In genomic region chr8:124294900-124295299, GRCm38 (mm10) we compare ENCODE assay signal across 12 mouse cellular contexts.
DNase-seq lines count a peak whose midpoint lies in the region; ATAC-seq and TF ChIP-seq lines count a peak whose summit lies in the region.
"Had no signal": no experiment of that assay in that cellular context is flagged by ENCODE, and none has a peak within 500 bp of the region (broad histone marks: within the 10 kb centered on the region; RNA-seq: fewer than 3 reads in every experiment).

No protein-coding gene starts in this region.

- peaks cover 10% of the 10 kb centered on the region for H3K4me1 ChIP-seq in liver, adult 2 months (ENCODE audit: control insufficient read depth, insufficient read depth, low read length)
- H3K4me1 ChIP-seq in hindbrain, embryonic 11.5 days (replicated peaks; ENCODE audit: control insufficient read depth, insufficient read depth, low read length), result no peaks in the 10 kb centered on the region; the same call in 1 of the 2 replicates

- H3K79me2 ChIP-seq in liver, adult 2 months (ENCODE audit: control insufficient read depth, insufficient read depth, low read length), result peaks cover 15% of the 10 kb centered on the region; the same call in 1 of the 2 replicates

- DNase-seq in gastrocnemius, adult 2 months, result no peak
- no peak for DNase-seq in gastrocnemius, postnatal 10 days
- no peak for DNase-seq in liver, adult 2 months (ENCODE audit: extremely low read depth, low read depth, low spot score)
- DNase-seq in liver, result no peak
- DNase-seq in hindbrain, embryonic 11.5 days (ENCODE audit: low spot score), result no peak
- DNase-seq in mesoderm, embryonic 11.5 days (ENCODE audit: low read depth, low spot score), result peak; percentile 41
- no peak for DNase-seq in right cerebral cortex, postnatal 4 days
- DNase-seq in layer of hippocampus, adult 18-20 months (ENCODE audit: low spot score in 2 of 2), result no peak
- DNase-seq: kidney, adult 11 months; right cerebral cortex, postnatal 14 days; thymus, postnatal 14 days had no signal

- WGBS in liver, adult 2 months, result 78% methylated on average over 10 of the region's 10 CpGs
- WGBS in hindbrain, embryonic 11.5 days, result 77% methylated on average over 10 of the region's 10 CpGs

- ATAC-seq in hindbrain, embryonic 11.5 days (ENCODE audit: low FRiP score), result peak; percentile 47; the same call in 1 of the 2 replicates
- ATAC-seq: CD4-positive, CD25-positive, alpha-beta regulatory T cell, adult 4 months had no signal

- no peak for TF ChIP-seq POLR2A in liver, adult 2 months (IDR thresholded peaks at IDR 0.05; ENCODE audit: extremely low read depth, insufficient read depth, low read length)

- no peak overlapping the region for H3K4me2 ChIP-seq in hindbrain, embryonic 11.5 days (replicated peaks; ENCODE audit: low read depth, low read length)

- H3K4me3 ChIP-seq in gastrocnemius, adult 2 months, result no peak overlapping the region
- H3K4me3 ChIP-seq in liver, adult 2 months (ENCODE audit: insufficient read depth, low read depth, low read length), result no peak overlapping the region
- no peak overlapping the region for H3K4me3 ChIP-seq in hindbrain, embryonic 11.5 days (ENCODE audit: low read depth, low read length)

- H3K9me3 ChIP-seq in hindbrain, embryonic 11.5 days (ENCODE audit: control insufficient read depth, low read length), result no peaks in the 10 kb centered on the region

- no peak overlapping the region for H3K9ac ChIP-seq in liver, adult 2 months (ENCODE audit: low read depth, low read length)
- no peak overlapping the region for H3K9ac ChIP-seq in hindbrain, embryonic 11.5 days (ENCODE audit: low read depth, low read length)

- H3K27me3 ChIP-seq in liver, adult 2 months (ENCODE audit: control insufficient read depth, insufficient read depth, low read length), result no peaks in the 10 kb centered on the region
- H3K27me3 ChIP-seq in hindbrain, embryonic 11.5 days (ENCODE audit: control insufficient read depth, insufficient read depth, low read length), result no peaks in the 10 kb centered on the region

- no peaks in the 10 kb centered on the region for H3K36me3 ChIP-seq in liver, adult 2 months (ENCODE audit: control insufficient read depth, insufficient read depth, low read length)
- no peaks in the 10 kb centered on the region for H3K36me3 ChIP-seq in hindbrain, embryonic 11.5 days (ENCODE audit: control insufficient read depth, insufficient read depth, low read length)

- intact Hi-C loops in gastrocnemius, adult 2 months (cut with DNase I), result no loop called here

- H3K27ac ChIP-seq in gastrocnemius, adult 2 months, result peak overlapping the region; percentile 51
- peak overlapping the region; percentile 56 for H3K27ac ChIP-seq in liver, adult 2 months (replicated peaks; ENCODE audit: insufficient read depth, low read depth, low read length)
- no peak overlapping the region for H3K27ac ChIP-seq in hindbrain, embryonic 11.5 days (ENCODE audit: low read depth, low read length)

- TF ChIP-seq CTCF in gastrocnemius, adult 2 months (IDR thresholded peaks at IDR 0.05), result no peak
- no peak for TF ChIP-seq CTCF in liver, adult 2 months (IDR thresholded peaks at IDR 0.05; ENCODE audit: low read depth, low read length)
